Mouse (Mus musculus): ENCODE data around the gene Nxf1. TPM values are rescaled to one million over a fixed set of nuclear protein-coding genes. Genes with fewer than 3 reads are reported as not detected.
A peak's percentile ranks its signal among the peaks of the same experiment; 100 is the strongest.
"Not testable (repeated sequence)": the region's sequence is repeated elsewhere in the genome, so short reads cannot be mapped to it uniquely, and the experiment has no call there.

The Nxf1 gene
- polyA plus RNA-seq, 1 experiment from 2014 or later: 145 TPM

- no peaks in the 10 kb centered on the region for H3K27me3 ChIP-seq (ENCODE audit: control insufficient read depth, insufficient read depth, low read length)
- no peak overlapping the region for H3K4me3 ChIP-seq (ENCODE audit: low read length)
- 65% methylated on average over 10 of the region's 10 CpGs for WGBS
- peaks cover 28% of the 10 kb centered on the region for H3K4me1 ChIP-seq (ENCODE audit: control insufficient read depth, insufficient read depth, low read length)
- H3K9me3 ChIP-seq (replicated peaks; ENCODE audit: control insufficient read depth, low read length): no peaks in the 10 kb centered on the region
- no peak for ATAC-seq (replicated peaks; ENCODE audit: extremely low read depth, insufficient read depth, low FRiP score)
- H3K9ac ChIP-seq (ENCODE audit: low read length): no peak overlapping the region
- 0 out of 2 replicates have a peak, but pooled peaks cover 7% of the 10 kb centered on the region for H3K36me3 ChIP-seq (ENCODE audit: control insufficient read depth, insufficient read depth)
- H3K4me2 ChIP-seq (ENCODE audit: low read depth, low read length): no peak overlapping the region
- H3K27ac ChIP-seq (ENCODE audit: low read length): 0 out of 2 replicates have a peak overlapping the region, but pooled peaks have one; percentile 8
Observed at GRCm38 (mm10) chr19:8714653-8715481, 42.0 kb upstream of the Nxf1 start.

GRCm38 (mm10) chr19:8715868-8716766 is 40.8 kb upstream of the Nxf1 start:
- H3K4me2 ChIP-seq (ENCODE audit: low read depth, low read length): no peak overlapping the region
- WGBS: 76% methylated on average over 10 of the region's 10 CpGs

GRCm38 (mm10) chr19:8716767-8717475 is 40.0 kb upstream of the Nxf1 start:
- no peak overlapping the region for H3K4me2 ChIP-seq (ENCODE audit: low read depth, low read length)
- no peak overlapping the region for H3K27ac ChIP-seq (ENCODE audit: low read length)
- H3K36me3 ChIP-seq (ENCODE audit: control insufficient read depth, insufficient read depth): no peaks in the 10 kb centered on the region
- no peak overlapping the region for H3K4me3 ChIP-seq (ENCODE audit: low read length)
- ATAC-seq (replicated peaks; ENCODE audit: extremely low read depth, insufficient read depth, low FRiP score): no peak
- no peaks in the 10 kb centered on the region for H3K9me3 ChIP-seq (replicated peaks; ENCODE audit: control insufficient read depth, low read length)
- H3K4me1 ChIP-seq (ENCODE audit: control insufficient read depth, insufficient read depth, low read length): peaks cover 12% of the 10 kb centered on the region
- WGBS: 77% methylated on average over 8 of the region's 10 CpGs
- no peak overlapping the region for H3K9ac ChIP-seq (ENCODE audit: low read length)
- H3K27me3 ChIP-seq (ENCODE audit: control insufficient read depth, insufficient read depth, low read length): no peaks in the 10 kb centered on the region

More at GRCm38 (mm10) chr19:8715868-8716766, 40.8 kb upstream of the Nxf1 start:
- Histone ChIP-seq H3K4me1 (ENCODE audit: control insufficient read depth, insufficient read depth, low read length) (peaks cover 17% of the 10 kb centered on the region), H3K36me3 (ENCODE audit: control insufficient read depth, insufficient read depth) (0 out of 2 replicates have a peak, but pooled peaks cover 3% of the 10 kb centered on the region), H3K9ac (ENCODE audit: low read length) (no peak overlapping the region), H3K9me3 (replicated peaks; ENCODE audit: control insufficient read depth, low read length) (no peaks in the 10 kb centered on the region), H3K27me3 (ENCODE audit: control insufficient read depth, insufficient read depth, low read length) (no peaks in the 10 kb centered on the region), H3K27ac (ENCODE audit: low read length) (no peak overlapping the region), H3K4me3 (ENCODE audit: low read length) (no peak overlapping the region)
- ATAC-seq (replicated peaks; ENCODE audit: extremely low read depth, insufficient read depth, low FRiP score): no peak

GRCm38 (mm10) chr19:8718357-8718756 is 38.5 kb upstream of the Nxf1 start:
- Histone ChIP-seq H3K36me3 (ENCODE audit: control insufficient read depth, insufficient read depth) (no peaks in the 10 kb centered on the region), H3K4me1 (ENCODE audit: control insufficient read depth, insufficient read depth, low read length) (peaks cover 11% of the 10 kb centered on the region), H3K9ac (ENCODE audit: low read length) (no peak overlapping the region), H3K27ac (ENCODE audit: low read length) (no peak overlapping the region), H3K27me3 (ENCODE audit: control insufficient read depth, insufficient read depth, low read length) (no peaks in the 10 kb centered on the region), H3K4me3 (ENCODE audit: low read length) (no peak overlapping the region), H3K4me2 (ENCODE audit: low read depth, low read length) (no peak overlapping the region), H3K9me3 (replicated peaks; ENCODE audit: control insufficient read depth, low read length) (no peaks in the 10 kb centered on the region)
- ATAC-seq (replicated peaks; ENCODE audit: extremely low read depth, insufficient read depth, low FRiP score): no peak
- 71% methylated on average over 3 of the region's 3 CpGs for WGBS

GRCm38 (mm10) chr19:8719037-8719436 is 37.8 kb upstream of the Nxf1 start:
- not testable (repeated sequence) for H3K4me2 ChIP-seq (ENCODE audit: low read depth, low read length); ATAC-seq (replicated peaks; ENCODE audit: extremely low read depth, insufficient read depth, low FRiP score); H3K27ac ChIP-seq (ENCODE audit: low read length); H3K9me3 ChIP-seq (replicated peaks; ENCODE audit: control insufficient read depth, low read length); H3K27me3 ChIP-seq (ENCODE audit: control insufficient read depth, insufficient read depth, low read length); H3K4me1 ChIP-seq (ENCODE audit: control insufficient read depth, insufficient read depth, low read length); H3K36me3 ChIP-seq (ENCODE audit: control insufficient read depth, insufficient read depth); H3K9ac ChIP-seq (ENCODE audit: low read length); H3K4me3 ChIP-seq (ENCODE audit: low read length)

GRCm38 (mm10) chr19:8721378-8721777 is 35.5 kb upstream of the Nxf1 start:
- Histone ChIP-seq H3K27me3 (ENCODE audit: control insufficient read depth, insufficient read depth, low read length) (no peaks in the 10 kb centered on the region), H3K9ac (ENCODE audit: low read length) (no peak overlapping the region), H3K4me1 (ENCODE audit: control insufficient read depth, insufficient read depth, low read length) (peaks cover 23% of the 10 kb centered on the region), H3K36me3 (ENCODE audit: control insufficient read depth, insufficient read depth) (peaks cover 21% of the 10 kb centered on the region), H3K4me3 (ENCODE audit: low read length) (no peak overlapping the region), H3K27ac (ENCODE audit: low read length) (no peak overlapping the region), H3K4me2 (ENCODE audit: low read depth, low read length) (no peak overlapping the region), H3K9me3 (replicated peaks; ENCODE audit: control insufficient read depth, low read length) (no peaks in the 10 kb centered on the region)
- WGBS: 57% methylated on average over 1 of the region's 1 CpGs
- no peak for ATAC-seq (replicated peaks; ENCODE audit: extremely low read depth, insufficient read depth, low FRiP score)

- H3K4me3 ChIP-seq (ENCODE audit: low read length): peak overlapping the region; percentile 76
- H3K9ac ChIP-seq (ENCODE audit: low read length): peak overlapping the region; percentile 87
- H3K27me3 ChIP-seq (ENCODE audit: control insufficient read depth, insufficient read depth, low read length): no peaks in the 10 kb centered on the region
- WGBS: 50% methylated on average over 4 of the region's 4 CpGs
- peak overlapping the region; percentile 74 for H3K4me2 ChIP-seq (ENCODE audit: low read depth, low read length)
- H3K36me3 ChIP-seq (ENCODE audit: control insufficient read depth, insufficient read depth): peaks cover 27% of the 10 kb centered on the region
- H3K4me1 ChIP-seq (ENCODE audit: control insufficient read depth, insufficient read depth, low read length): peaks cover 23% of the 10 kb centered on the region
- no peak overlapping the region for H3K27ac ChIP-seq (ENCODE audit: low read length)
- H3K9me3 ChIP-seq (replicated peaks; ENCODE audit: control insufficient read depth, low read length): no peaks in the 10 kb centered on the region
- ATAC-seq (replicated peaks; ENCODE audit: extremely low read depth, insufficient read depth, low FRiP score): no peak
Observed at GRCm38 (mm10) chr19:8722021-8722420, 34.9 kb upstream of the Nxf1 start.

GRCm38 (mm10) chr19:8722559-8722906 is 34.3 kb upstream of the Nxf1 start:
- peak overlapping the region; percentile 94 for H3K27ac ChIP-seq (ENCODE audit: low read length)
- no peaks in the 10 kb centered on the region for H3K27me3 ChIP-seq (ENCODE audit: control insufficient read depth, insufficient read depth, low read length)
- peaks cover 27% of the 10 kb centered on the region for H3K36me3 ChIP-seq (ENCODE audit: control insufficient read depth, insufficient read depth)
- WGBS: under 1% methylated on average over 5 of the region's 5 CpGs
- H3K4me3 ChIP-seq (ENCODE audit: low read length): peak overlapping the region; percentile 76
- no peaks in the 10 kb centered on the region for H3K9me3 ChIP-seq (replicated peaks; ENCODE audit: control insufficient read depth, low read length)
- H3K4me2 ChIP-seq (ENCODE audit: low read depth, low read length): peak overlapping the region; percentile 74
- peaks cover 23% of the 10 kb centered on the region for H3K4me1 ChIP-seq (ENCODE audit: control insufficient read depth, insufficient read depth, low read length)
- H3K9ac ChIP-seq (ENCODE audit: low read length): peak overlapping the region; percentile 87
- no peak for ATAC-seq (replicated peaks; ENCODE audit: extremely low read depth, insufficient read depth, low FRiP score)

Measured in heart, embryonic 16.5 days (tissue).